ENCODE assay signal across 8 mouse cellular contexts in the genomic region with DNA sequence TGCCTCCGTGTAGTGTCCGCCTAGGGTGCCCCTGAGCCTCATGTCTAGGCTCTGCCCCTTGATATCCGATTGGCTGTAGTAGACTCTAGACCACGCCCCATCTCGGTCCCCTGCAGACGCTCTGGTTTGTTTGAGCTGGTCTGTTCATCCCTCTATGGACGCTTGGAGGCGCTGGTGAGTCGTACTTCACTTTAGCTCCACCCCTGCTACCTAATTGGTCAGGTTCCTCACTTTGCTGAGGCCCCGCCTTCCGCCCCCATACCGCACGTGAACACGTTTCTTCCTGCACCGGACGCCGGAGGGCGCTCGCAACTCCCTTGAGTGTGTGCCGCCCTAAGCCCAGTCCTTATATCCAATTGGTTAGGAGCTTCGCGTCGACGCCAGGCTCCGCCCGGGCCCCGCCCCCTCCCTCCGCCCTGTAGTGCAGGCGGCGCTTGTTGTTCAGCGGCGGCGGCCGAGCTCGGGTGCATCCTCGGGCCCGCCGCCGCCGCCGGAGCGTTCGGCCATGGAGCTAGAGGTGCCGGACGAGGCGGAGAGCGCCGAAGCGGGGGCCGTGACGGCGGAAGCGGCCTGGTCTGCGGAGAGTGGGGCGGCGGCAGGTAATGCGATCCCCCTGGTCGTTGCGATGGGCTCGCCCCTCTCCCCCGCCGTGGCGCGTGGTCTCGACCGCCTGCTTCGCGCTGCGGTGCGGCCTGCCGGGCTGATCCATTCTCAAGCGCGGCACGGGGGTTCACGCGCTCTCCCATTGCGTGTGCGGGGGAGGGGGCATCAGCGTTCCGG. TPM values are rescaled to one million over a fixed set of nuclear protein-coding genes. Genes with fewer than 3 reads are reported as not detected.
DNase-seq lines count a peak whose midpoint lies in the region; ATAC-seq lines count a peak whose summit lies in the region.

A gene (plus strand): TSS at position 410 of the 780 bp plus-strand sequence.

- WGBS in heart, embryonic 13.5 days: under 1% methylated on average over 59 of the region's 80 CpGs
- WGBS in liver, embryonic 12.5 days (ENCODE audit: insufficient replicate concordance): under 1% methylated on average over 78 of the region's 80 CpGs
- WGBS in stomach, embryonic 15.5 days: under 1% methylated on average over 77 of the region's 80 CpGs

- H3K9me3 ChIP-seq in heart, embryonic 13.5 days: no peaks in the 10 kb centered on the region
- H3K9me3 ChIP-seq in liver, embryonic 12.5 days (replicated peaks): no peaks in the 10 kb centered on the region
- no peaks in the 10 kb centered on the region for H3K9me3 ChIP-seq in stomach, embryonic 15.5 days

- H3K4me2 ChIP-seq in heart, embryonic 13.5 days: peak within 1 kb of the TSS; percentile 99
- H3K4me2 ChIP-seq in liver, embryonic 12.5 days: peak within 1 kb of the TSS; percentile 97
- H3K4me2 ChIP-seq in stomach, embryonic 15.5 days: peak within 1 kb of the TSS; percentile 91

- peak within 1 kb of the TSS; percentile 36; the same call in 1 of the 2 replicates for H3K27ac ChIP-seq in brown adipose tissue, adult 24 weeks (replicated peaks; ENCODE audit: low read depth, low read length)
- peak within 1 kb of the TSS; percentile 87 for H3K27ac ChIP-seq in heart, embryonic 13.5 days (replicated peaks)
- H3K27ac ChIP-seq in liver, embryonic 12.5 days: peak within 1 kb of the TSS; percentile 90
- H3K27ac ChIP-seq in stomach, embryonic 15.5 days: peak within 1 kb of the TSS; percentile 93

- H3K4me3 ChIP-seq in brown adipose tissue, adult 24 weeks (ENCODE audit: insufficient read depth, low read depth, low read length): peak within 1 kb of the TSS; percentile 73
- H3K4me3 ChIP-seq in heart, embryonic 13.5 days: peak within 1 kb of the TSS; percentile 91
- peak within 1 kb of the TSS; percentile 81 for H3K4me3 ChIP-seq in liver, embryonic 12.5 days
- peak within 1 kb of the TSS; percentile 94 for H3K4me3 ChIP-seq in stomach, embryonic 15.5 days (replicated peaks)

- peaks cover 15% of the 10 kb centered on the region for H3K4me1 ChIP-seq in brown adipose tissue, adult 24 weeks (ENCODE audit: control insufficient read depth, insufficient read depth, insufficient read length, low read length)
- H3K4me1 ChIP-seq in heart, embryonic 13.5 days: peaks cover 47% of the 10 kb centered on the region
- H3K4me1 ChIP-seq in liver, embryonic 12.5 days: peaks cover 84% of the 10 kb centered on the region
- peaks cover 42% of the 10 kb centered on the region for H3K4me1 ChIP-seq in stomach, embryonic 15.5 days

- H3K27me3 ChIP-seq in heart, embryonic 13.5 days (replicated peaks): peaks cover 36% of the 10 kb centered on the region
- peaks cover 25% of the 10 kb centered on the region for H3K27me3 ChIP-seq in liver, embryonic 12.5 days (replicated peaks)
- no peaks in the 10 kb centered on the region; the same call in 1 of the 2 replicates for H3K27me3 ChIP-seq in stomach, embryonic 15.5 days (replicated peaks)

- peak; percentile 92 for ATAC-seq in heart, embryonic 13.5 days (ENCODE audit: extremely low read depth, insufficient number of reproducible peaks, low FRiP score, low TSS enrichment)
- ATAC-seq in liver, embryonic 12.5 days: peak; percentile 93
- peak; percentile 88 for ATAC-seq in stomach, embryonic 15.5 days (ENCODE audit: insufficient read depth, low FRiP score, low read depth)

- peaks cover 5% of the 10 kb centered on the region; the same call in 1 of the 2 replicates for H3K36me3 ChIP-seq in heart, embryonic 13.5 days
- H3K36me3 ChIP-seq in liver, embryonic 12.5 days: peaks cover 23% of the 10 kb centered on the region; the same call in 1 of the 2 replicates
- H3K36me3 ChIP-seq in stomach, embryonic 15.5 days: no peaks in the 10 kb centered on the region

- DNase-seq in CD4-positive, CD25-positive, alpha-beta regulatory T cell, adult 2 months (ENCODE audit: low read depth, low spot score): peak; percentile 100
- DNase-seq in fat pad, adult 2 months (ENCODE audit: extremely low read depth, low read depth, low spot score): peak; percentile 88
- DNase-seq in kidney, postnatal 10 days: peak; percentile 99
- DNase-seq in natural killer cell, adult 2 months (ENCODE audit: low spot score in 2 of 2): peak; percentile 100

- peak within 1 kb of the TSS; percentile 90 for H3K9ac ChIP-seq in heart, embryonic 13.5 days
- H3K9ac ChIP-seq in liver, embryonic 12.5 days: peak within 1 kb of the TSS; percentile 86
- H3K9ac ChIP-seq in stomach, embryonic 15.5 days: peak within 1 kb of the TSS; percentile 92

RNA-seq across cellular contexts. Expression of the gene that starts here (rescaled TPM):
- 10.6 and 12.4 TPM in 2 replicates for polyA plus RNA-seq in brown adipose tissue, adult 24 weeks (2012; ENCODE audit: insufficient read depth, insufficient read length, missing spikeins)
- 31.0 and 32.0 TPM in 2 replicates for polyA plus RNA-seq in heart, embryonic 13.5 days (2015; fragmentation: Nextera tagmentation; extraction: Ambion mirVana)
- polyA plus RNA-seq in liver, embryonic 12.5 days (2016; fragmentation: Nextera tagmentation; extraction: Ambion mirVana): 27.8 and 29.0 TPM in 2 replicates
- 43.1 and 47.6 TPM in 2 replicates for polyA plus RNA-seq in stomach, embryonic 15.5 days (2015; fragmentation: Nextera tagmentation; extraction: Ambion mirVana)

Comparison
In these comparisons a context has a peak if more than half of its experiments do, and no peak if none do; other contexts are left out.
1. Peak in every context shown above with its lines: DNase-seq, ATAC-seq, H3K4me3 ChIP-seq and H3K27ac ChIP-seq.
2. H3K27ac ChIP-seq: peak in every context shown above with its lines; median percentile 93 in stomach, embryonic 15.5 days; 90 in liver, embryonic 12.5 days; 87 in heart, embryonic 13.5 days; 36 in brown adipose tissue, adult 24 weeks.